ENCODE assay signal across 25 mouse cellular contexts in genomic region chr9:65218916-65219315, GRCm38 (mm10). TPM values are rescaled to one million over a fixed set of nuclear protein-coding genes. Genes with fewer than 3 reads are reported as not detected.
"Had no signal": no experiment of that assay in that cellular context is flagged by ENCODE, and none has a peak within 500 bp of the region (broad histone marks: within the 10 kb centered on the region; RNA-seq: fewer than 3 reads in every experiment).

No protein-coding gene starts in this region.

- H3K27ac ChIP-seq: limb, embryonic 10.5 days; limb, embryonic 13.5 days; lung, embryonic 15.5 days; midbrain, embryonic 15.5 days; neural tube, embryonic 12.5 days; neural tube, embryonic 15.5 days; stomach, embryonic 15.5 days had no signal

- ATAC-seq: intestine, embryonic 15.5 days; midbrain, embryonic 15.5 days had no signal

- H3K4me2 ChIP-seq: intestine, embryonic 15.5 days; limb, embryonic 13.5 days; lung, embryonic 15.5 days; midbrain, embryonic 11.5 days; midbrain, embryonic 15.5 days; neural tube, embryonic 12.5 days; neural tube, embryonic 15.5 days; stomach, embryonic 15.5 days had no signal

- H3K36me3 ChIP-seq: intestine, embryonic 15.5 days; limb, embryonic 10.5 days; limb, embryonic 13.5 days; lung, embryonic 15.5 days; midbrain, embryonic 15.5 days; neural tube, embryonic 12.5 days; neural tube, embryonic 15.5 days; stomach, embryonic 15.5 days had no signal

- H3K9me3 ChIP-seq: intestine, embryonic 15.5 days; limb, embryonic 10.5 days; limb, embryonic 13.5 days; lung, embryonic 15.5 days; midbrain, embryonic 15.5 days; neural tube, embryonic 12.5 days; neural tube, embryonic 15.5 days; stomach, embryonic 15.5 days had no signal

- DNase-seq: kidney, adult 11 months; kidney, adult 9 months; kidney, postnatal 14 days; kidney, postnatal 4 days; layer of hippocampus, adult 9-11 months; lung, adult 18-20 months; lung, postnatal 10 days; lung, postnatal 36 days; right cerebral cortex, adult 18-20 months; right cerebral cortex, postnatal 25 days; spleen, adult 18-20 months; thymus, postnatal 25 days had no signal

- H3K4me3 ChIP-seq: intestine, embryonic 15.5 days; limb, embryonic 10.5 days; limb, embryonic 13.5 days; lung, embryonic 15.5 days; midbrain, embryonic 15.5 days; neural tube, embryonic 12.5 days; neural tube, embryonic 15.5 days; stomach, embryonic 15.5 days had no signal

- H3K27me3 ChIP-seq: intestine, embryonic 15.5 days; limb, embryonic 13.5 days; lung, embryonic 15.5 days; midbrain, embryonic 15.5 days; neural tube, embryonic 12.5 days; neural tube, embryonic 15.5 days; stomach, embryonic 15.5 days had no signal

- H3K9ac ChIP-seq: intestine, embryonic 15.5 days; limb, embryonic 13.5 days; lung, embryonic 15.5 days; midbrain, embryonic 15.5 days; neural tube, embryonic 12.5 days; neural tube, embryonic 15.5 days; stomach, embryonic 15.5 days had no signal

RNA-seq across cellular contexts. Expression of gene Cilp, which starts 46.1 kb away (rescaled TPM):
- total RNA-seq: layer of hippocampus, adult 18-20 months; layer of hippocampus, postnatal 25 days; left cerebral cortex, adult 18-20 months; megakaryocyte-erythroid progenitor cell, adult 5-6 weeks had no signal
